Mouse (Mus musculus): Measurements from ENCODE around the gene Zbtb38. TPM values are rescaled to one million over a fixed set of nuclear protein-coding genes. Genes with fewer than 3 reads are reported as not detected.
A peak's percentile ranks its signal among the peaks of the same experiment; 100 is the strongest.

The Zbtb38 gene
- polyA plus RNA-seq, 1 experiment from 2014 or later = 11.3 TPM

- no peaks in the 10 kb centered on the region for H3K36me3 ChIP-seq (ENCODE audit: control insufficient read depth, insufficient read depth, low read length)
- H3K9ac ChIP-seq (ENCODE audit: low read length) = no peak overlapping the region
- H3K4me1 ChIP-seq (ENCODE audit: control insufficient read depth, insufficient read depth, low read length) = no peaks in the 10 kb centered on the region
- no peaks in the 10 kb centered on the region for H3K9me3 ChIP-seq (ENCODE audit: control insufficient read depth, low read length)
- 76% methylated on average over 5 of the region's 5 CpGs for WGBS
- ATAC-seq (ENCODE audit: low FRiP score) (no peak), DNase-seq (ENCODE audit: low spot score, missing footprints) (no peak)
- no peak overlapping the region for H3K27ac ChIP-seq (ENCODE audit: low read depth, low read length)
- no peaks in the 10 kb centered on the region for H3K27me3 ChIP-seq (ENCODE audit: control insufficient read depth, insufficient read depth, low read length)
- H3K4me3 ChIP-seq (ENCODE audit: low read depth, low read length) = no peak overlapping the region
- H3K4me2 ChIP-seq = no peak overlapping the region
Observed at GRCm38 (mm10) chr9:96765410-96765809, 12.8 kb upstream of the Zbtb38 start.

- DNase-seq (ENCODE audit: low spot score, missing footprints) (no peak), ATAC-seq (ENCODE audit: low FRiP score) (no peak)
- Histone ChIP-seq H3K4me3 (ENCODE audit: low read depth, low read length) (no peak overlapping the region), H3K4me2 (no peak overlapping the region), H3K4me1 (ENCODE audit: control insufficient read depth, insufficient read depth, low read length) (no peaks in the 10 kb centered on the region), H3K27ac (ENCODE audit: low read depth, low read length) (no peak overlapping the region), H3K36me3 (ENCODE audit: control insufficient read depth, insufficient read depth, low read length) (no peaks in the 10 kb centered on the region), H3K27me3 (ENCODE audit: control insufficient read depth, insufficient read depth, low read length) (no peaks in the 10 kb centered on the region), H3K9ac (ENCODE audit: low read length) (no peak overlapping the region), H3K9me3 (ENCODE audit: control insufficient read depth, low read length) (no peaks in the 10 kb centered on the region)
- 86% methylated on average over 9 of the region's 9 CpGs for WGBS
Observed at GRCm38 (mm10) chr9:96763847-96764631, 11.4 kb upstream of the Zbtb38 start.

GRCm38 (mm10) chr9:96763025-96763424 lies 10.4 kb upstream of the Zbtb38 start:
- no peak for ATAC-seq (ENCODE audit: low FRiP score)
- Histone ChIP-seq H3K9me3 (ENCODE audit: control insufficient read depth, low read length) (no peaks in the 10 kb centered on the region), H3K27me3 (ENCODE audit: control insufficient read depth, insufficient read depth, low read length) (no peaks in the 10 kb centered on the region), H3K9ac (ENCODE audit: low read length) (no peak overlapping the region), H3K36me3 (ENCODE audit: control insufficient read depth, insufficient read depth, low read length) (no peaks in the 10 kb centered on the region), H3K27ac (ENCODE audit: low read depth, low read length) (no peak overlapping the region), H3K4me2 (no peak overlapping the region), H3K4me1 (ENCODE audit: control insufficient read depth, insufficient read depth, low read length) (no peaks in the 10 kb centered on the region), H3K4me3 (ENCODE audit: low read depth, low read length) (no peak overlapping the region)
- no peak for DNase-seq (ENCODE audit: low spot score, missing footprints)
- WGBS = 82% methylated on average over 3 of the region's 3 CpGs

- ATAC-seq (ENCODE audit: low FRiP score) = peak; percentile 93
- Histone ChIP-seq H3K36me3 (ENCODE audit: control insufficient read depth, insufficient read depth, low read length) (no peaks in the 10 kb centered on the region), H3K4me2 (peak overlapping the region; percentile 37), H3K4me3 (ENCODE audit: low read depth, low read length) (peak overlapping the region; percentile 23; the same call in 1 of the 2 replicates), H3K27ac (ENCODE audit: low read depth, low read length) (no peak overlapping the region), H3K9me3 (ENCODE audit: control insufficient read depth, low read length) (no peaks in the 10 kb centered on the region), H3K4me1 (ENCODE audit: control insufficient read depth, insufficient read depth, low read length) (no peaks in the 10 kb centered on the region), H3K9ac (ENCODE audit: low read length) (peak overlapping the region; percentile 45; the same call in 1 of the 2 replicates), H3K27me3 (ENCODE audit: control insufficient read depth, insufficient read depth, low read length) (no peaks in the 10 kb centered on the region)
- DNase-seq (ENCODE audit: low spot score, missing footprints) = peak; percentile 97
- WGBS = 14% methylated on average over 22 of the region's 22 CpGs
Observed at GRCm38 (mm10) chr9:96758749-96759597, 6.3 kb upstream of the Zbtb38 start.

- no peaks in the 10 kb centered on the region for H3K27me3 ChIP-seq (ENCODE audit: control insufficient read depth, insufficient read depth, low read length)
- ATAC-seq (ENCODE audit: low FRiP score) (no peak), DNase-seq (ENCODE audit: low spot score, missing footprints) (no peak)
- peaks cover 4% of the 10 kb centered on the region for H3K4me1 ChIP-seq (ENCODE audit: control insufficient read depth, insufficient read depth, low read length)
- H3K4me2 ChIP-seq = no peak overlapping the region
- H3K4me3 ChIP-seq (ENCODE audit: low read depth, low read length) = no peak overlapping the region
- H3K36me3 ChIP-seq (ENCODE audit: control insufficient read depth, insufficient read depth, low read length) = no peaks in the 10 kb centered on the region
- 92% methylated on average over 9 of the region's 9 CpGs for WGBS
- no peaks in the 10 kb centered on the region for H3K9me3 ChIP-seq (ENCODE audit: control insufficient read depth, low read length)
- no peak overlapping the region for H3K9ac ChIP-seq (ENCODE audit: low read length)
- H3K27ac ChIP-seq (ENCODE audit: low read depth, low read length) = no peak overlapping the region
Observed at GRCm38 (mm10) chr9:96756638-96757435, 4.2 kb upstream of the Zbtb38 start.

GRCm38 (mm10) chr9:96755761-96756160 lies 3.1 kb upstream of the Zbtb38 start:
- Histone ChIP-seq H3K27me3 (ENCODE audit: control insufficient read depth, insufficient read depth, low read length) (no peaks in the 10 kb centered on the region), H3K27ac (ENCODE audit: low read depth, low read length) (no peak overlapping the region), H3K4me2 (no peak overlapping the region), H3K9me3 (ENCODE audit: control insufficient read depth, low read length) (no peaks in the 10 kb centered on the region), H3K9ac (ENCODE audit: low read length) (no peak overlapping the region), H3K36me3 (ENCODE audit: control insufficient read depth, insufficient read depth, low read length) (no peaks in the 10 kb centered on the region), H3K4me1 (ENCODE audit: control insufficient read depth, insufficient read depth, low read length) (peaks cover 4% of the 10 kb centered on the region), H3K4me3 (ENCODE audit: low read depth, low read length) (no peak overlapping the region)
- no peak for ATAC-seq (ENCODE audit: low FRiP score)
- WGBS = 88% methylated on average over 11 of the region's 11 CpGs
- no peak for DNase-seq (ENCODE audit: low spot score, missing footprints)

GRCm38 (mm10) chr9:96754625-96754969 lies 2.0 kb upstream of the Zbtb38 start:
- peaks cover 4% of the 10 kb centered on the region for H3K4me1 ChIP-seq (ENCODE audit: control insufficient read depth, insufficient read depth, low read length)
- WGBS = 50% methylated on average over 1 of the region's 1 CpGs
- no peak for ATAC-seq (ENCODE audit: low FRiP score)

GRCm38 (mm10) chr9:96753921-96754624 lies 1.4 kb upstream of the Zbtb38 start:
- 78% methylated on average over 11 of the region's 11 CpGs for WGBS

More at GRCm38 (mm10) chr9:96754625-96754969, 2.0 kb upstream of the Zbtb38 start:
- H3K27me3 ChIP-seq (ENCODE audit: control insufficient read depth, insufficient read depth, low read length) = no peaks in the 10 kb centered on the region
- no peak for DNase-seq (ENCODE audit: low spot score, missing footprints)
- H3K27ac ChIP-seq (ENCODE audit: low read depth, low read length) = no peak overlapping the region
- H3K9me3 ChIP-seq (ENCODE audit: control insufficient read depth, low read length) = no peaks in the 10 kb centered on the region
- H3K36me3 ChIP-seq (ENCODE audit: control insufficient read depth, insufficient read depth, low read length) = no peaks in the 10 kb centered on the region
- no peak overlapping the region for H3K4me2 ChIP-seq
- no peak overlapping the region for H3K9ac ChIP-seq (ENCODE audit: low read length)
- no peak overlapping the region for H3K4me3 ChIP-seq (ENCODE audit: low read depth, low read length)

More at GRCm38 (mm10) chr9:96753921-96754624, 1.4 kb upstream of the Zbtb38 start:
- Histone ChIP-seq H3K4me3 (ENCODE audit: low read depth, low read length) (no peak overlapping the region), H3K4me1 (ENCODE audit: control insufficient read depth, insufficient read depth, low read length) (peaks cover 4% of the 10 kb centered on the region), H3K36me3 (ENCODE audit: control insufficient read depth, insufficient read depth, low read length) (no peaks in the 10 kb centered on the region), H3K27ac (ENCODE audit: low read depth, low read length) (no peak overlapping the region), H3K9me3 (ENCODE audit: control insufficient read depth, low read length) (no peaks in the 10 kb centered on the region), H3K9ac (ENCODE audit: low read length) (no peak overlapping the region), H3K27me3 (ENCODE audit: control insufficient read depth, insufficient read depth, low read length) (no peaks in the 10 kb centered on the region), H3K4me2 (no peak overlapping the region)
- ATAC-seq (ENCODE audit: low FRiP score) (no peak), DNase-seq (ENCODE audit: low spot score, missing footprints) (no peak)

All from midbrain, embryonic 11.5 days (tissue).